Mouse (Mus musculus) spleen, adult 2 months (tissue): ENCODE measurements around the gene Gm7030.
"Not testable (repeated sequence)": the region's sequence is repeated elsewhere in the genome, so short reads cannot be mapped to it uniquely, and the experiment has no call there.

Experiments used
- CTCF ChIP-seq: fragments of 200-500 bp; IDR thresholded peaks from 2 replicates; pipeline ENCODE4 v1.5.1; 2011; ENCODE audit warnings: mild to moderate bottlenecking, inconsistent platforms; ENCODE audit not compliant: insufficient read depth, insufficient read length, insufficient replicate concordance; ENCODE audit errors: extremely low read depth
- POLR2A ChIP-seq: fragments of 200-500 bp; IDR thresholded peaks from 2 replicates; pipeline ENCODE4 v1.6.1; 2011; ENCODE audit warnings: low read depth, low read length, inconsistent platforms

DNA sequence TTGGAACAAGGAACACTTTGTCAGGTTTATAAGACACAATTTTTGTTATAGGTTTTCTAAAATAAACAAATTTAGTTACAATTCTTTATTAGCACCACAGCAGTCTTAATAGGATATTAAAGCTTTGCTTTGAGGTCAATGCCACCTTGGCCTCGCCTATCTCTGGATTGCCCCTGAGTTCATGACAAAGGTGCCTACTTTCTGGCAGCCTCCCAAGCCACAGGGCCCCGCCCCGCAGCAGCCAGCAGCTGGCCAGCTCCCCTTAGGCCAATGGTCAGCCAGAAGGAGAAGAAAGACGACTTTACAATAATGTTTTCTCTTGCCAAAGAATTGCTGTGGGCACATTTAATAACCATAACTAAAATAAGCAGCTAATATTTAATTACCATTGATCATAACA is 22.0 kb upstream of the Gm7030 start:
- TF ChIP-seq CTCF, POLR2A: not testable (repeated sequence)
